Mouse (Mus musculus) cerebellum, adult 11 months (tissue): Measurements from ENCODE around the gene Vmn1r4.

ENCODE experiments used
- DNase-seq: peaks from one replicate; pipeline ENCODE4 v3.0.0; 2022

Gene Vmn1r4

GRCm38 (mm10) chr6:56923726-56924707 lies at the start of gene Vmn1r4, which contains the start of gene Nt5c3:
Vmn1r4 (plus strand) TSS chr6:56924015.
Nt5c3 (minus strand) TSS chr6:56923932.
- peak; percentile 95 for DNase-seq

GRCm38 (mm10) chr6:56876870-56877269 lies 46.9 kb upstream of the Vmn1r4 start:
- no peak for DNase-seq

GRCm38 (mm10) chr6:56877985-56878384 lies 45.8 kb upstream of the Vmn1r4 start:
- DNase-seq, result no peak

- DNase-seq, result no peak
Observed at GRCm38 (mm10) chr6:56879352-56879955, 44.4 kb upstream of the Vmn1r4 start.

GRCm38 (mm10) chr6:56888561-56888960 lies 35.3 kb upstream of the Vmn1r4 start:
- no peak for DNase-seq

GRCm38 (mm10) chr6:56890762-56891161 lies 33.1 kb upstream of the Vmn1r4 start:
- no peak for DNase-seq

- DNase-seq, result no peak
Observed at GRCm38 (mm10) chr6:56899601-56900000, 24.2 kb upstream of the Vmn1r4 start.

GRCm38 (mm10) chr6:56901336-56901735 lies 22.5 kb upstream of the Vmn1r4 start:
- no peak for DNase-seq

GRCm38 (mm10) chr6:56901824-56902386 lies 21.9 kb upstream of the Vmn1r4 start:
- DNase-seq, result no peak

- DNase-seq, result no peak
Observed at GRCm38 (mm10) chr6:56902606-56903520, 21.0 kb upstream of the Vmn1r4 start.

GRCm38 (mm10) chr6:56903831-56904230 lies 20.0 kb upstream of the Vmn1r4 start:
- DNase-seq, result no peak

GRCm38 (mm10) chr6:56904330-56904729 lies 19.5 kb upstream of the Vmn1r4 start:
- DNase-seq, result no peak

GRCm38 (mm10) chr6:56904982-56905381 lies 18.8 kb upstream of the Vmn1r4 start:
- no peak for DNase-seq

- no peak for DNase-seq
Observed at GRCm38 (mm10) chr6:56905486-56905885, 18.3 kb upstream of the Vmn1r4 start.

GRCm38 (mm10) chr6:56906121-56906846 lies 17.5 kb upstream of the Vmn1r4 start:
- no peak for DNase-seq

GRCm38 (mm10) chr6:56907973-56908372 lies 15.8 kb upstream of the Vmn1r4 start:
- no peak for DNase-seq

- no peak for DNase-seq
Observed at GRCm38 (mm10) chr6:56908397-56908796, 15.4 kb upstream of the Vmn1r4 start.

- no peak for DNase-seq
Observed at GRCm38 (mm10) chr6:56908912-56909311, 14.9 kb upstream of the Vmn1r4 start.

GRCm38 (mm10) chr6:56910910-56911309 lies 12.9 kb upstream of the Vmn1r4 start:
- DNase-seq, result no peak

- DNase-seq, result no peak
Observed at GRCm38 (mm10) chr6:56913092-56913858, 10.5 kb upstream of the Vmn1r4 start.

GRCm38 (mm10) chr6:56916279-56916678 lies 7.5 kb upstream of the Vmn1r4 start:
- DNase-seq, result no peak
